Mouse (Mus musculus): ENCODE data around the gene Actc1.

The Actc1 gene

DNA sequence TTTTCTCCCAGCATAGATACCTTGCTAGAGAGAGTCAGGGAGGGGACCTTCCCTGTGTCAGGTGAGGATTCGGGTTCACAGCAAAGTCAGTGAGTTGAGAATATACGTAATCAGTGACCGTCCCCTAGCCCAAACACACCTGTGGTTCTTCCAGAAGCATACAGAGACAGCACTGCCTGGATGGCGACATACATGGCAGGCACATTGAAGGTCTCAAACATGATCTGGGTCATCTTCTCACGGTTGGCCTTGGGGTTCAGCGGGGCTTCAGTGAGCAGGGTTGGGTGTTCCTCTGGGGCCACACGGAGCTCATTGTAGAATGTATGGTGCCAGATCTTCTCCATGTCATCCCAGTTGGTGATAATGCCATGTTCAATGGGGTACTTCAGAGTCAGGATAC lies 3.2 kb downstream of the Actc1 start:
- in situ Hi-C loops (cut with MboI, MseI), result no loop called here

DNA sequence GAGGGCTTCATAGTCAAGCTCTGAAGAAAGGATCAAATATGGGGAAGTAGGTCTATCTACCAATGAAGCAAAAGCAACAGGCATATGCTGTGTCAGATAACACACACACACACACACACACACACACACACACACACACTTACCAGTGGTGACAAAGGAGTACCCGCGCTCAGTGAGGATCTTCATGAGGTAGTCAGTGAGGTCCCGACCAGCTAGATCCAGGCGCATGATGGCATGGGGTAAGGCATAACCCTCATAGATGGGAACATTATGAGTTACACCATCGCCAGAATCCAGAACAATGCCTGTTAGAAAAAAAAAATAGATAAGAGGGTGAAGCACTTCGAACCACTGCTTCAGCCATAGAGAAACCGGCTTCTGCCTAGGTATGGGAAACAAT lies 4.0 kb downstream of the Actc1 start:
- in situ Hi-C loops (cut with MboI, MseI), result no loop called here

GRCm38 (mm10) chr2:114047960-114048611 lies 5.3 kb downstream of the Actc1 start:
- in situ Hi-C loops (cut with MboI, MseI), result no loop called here

GRCm38 (mm10) chr2:114046151-114046664 lies 7.1 kb downstream of the Actc1 start:
- in situ Hi-C loops (cut with MboI, MseI), result no loop called here

- in situ Hi-C loops (cut with MboI, MseI), result no loop called here
These were observed 15.4 kb downstream of the Actc1 start for GRCm38 (mm10) chr2:114037926-114038325.

DNA sequence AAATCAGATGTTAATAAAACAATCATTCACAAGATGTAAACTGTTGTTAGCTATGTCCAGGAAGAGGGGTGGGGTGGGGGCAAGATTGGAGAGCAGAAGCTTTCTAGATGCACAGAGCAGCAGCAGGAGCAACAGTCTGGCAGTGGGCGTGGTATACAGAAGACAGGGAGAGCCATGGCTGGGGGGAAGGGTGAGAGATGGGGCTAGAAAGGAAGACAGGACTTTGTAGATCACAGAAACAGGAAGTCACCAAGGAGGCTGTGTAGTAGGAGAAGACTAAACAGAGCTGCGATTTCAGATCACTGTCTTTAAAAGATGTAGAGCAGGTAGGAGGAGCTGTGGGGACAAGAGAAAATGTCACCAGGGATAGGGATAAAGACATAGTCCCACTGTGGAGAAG lies 21.1 kb downstream of the Actc1 start:
- in situ Hi-C loops (cut with MboI, MseI), result no loop called here

GRCm38 (mm10) chr2:114023383-114023782 lies 30.0 kb downstream of the Actc1 start:
- in situ Hi-C loops (cut with MboI, MseI), result no loop called here

DNA sequence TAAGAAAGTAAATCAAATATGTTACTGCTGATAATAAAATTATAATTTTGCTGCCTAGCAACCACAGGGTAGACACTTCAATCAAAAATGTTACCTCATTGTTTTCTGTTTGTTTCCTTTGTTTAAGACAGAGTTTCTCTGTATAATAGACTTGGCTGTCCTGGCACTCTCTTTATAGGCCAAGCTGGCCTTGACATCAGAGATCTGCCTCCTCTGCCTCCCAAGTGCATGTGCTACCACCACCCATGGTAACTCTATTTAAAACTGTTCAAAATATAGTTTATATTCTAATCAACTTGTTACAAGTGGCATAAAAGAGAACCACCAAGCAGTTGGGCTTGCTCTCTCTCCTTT lies 33.2 kb downstream of the Actc1 start:
- in situ Hi-C loops (cut with MboI, MseI), result no loop called here

- in situ Hi-C loops (cut with MboI, MseI), result no loop called here
These were observed 33.7 kb downstream of the Actc1 start for GRCm38 (mm10) chr2:114019474-114020209.

- in situ Hi-C loops (cut with MboI, MseI), result no loop called here
These were observed 35.2 kb downstream of the Actc1 start for GRCm38 (mm10) chr2:114018136-114018535.

- in situ Hi-C loops (cut with MboI, MseI), result no loop called here
These were observed 38.5 kb downstream of the Actc1 start for GRCm38 (mm10) chr2:114014839-114015238.

DNA sequence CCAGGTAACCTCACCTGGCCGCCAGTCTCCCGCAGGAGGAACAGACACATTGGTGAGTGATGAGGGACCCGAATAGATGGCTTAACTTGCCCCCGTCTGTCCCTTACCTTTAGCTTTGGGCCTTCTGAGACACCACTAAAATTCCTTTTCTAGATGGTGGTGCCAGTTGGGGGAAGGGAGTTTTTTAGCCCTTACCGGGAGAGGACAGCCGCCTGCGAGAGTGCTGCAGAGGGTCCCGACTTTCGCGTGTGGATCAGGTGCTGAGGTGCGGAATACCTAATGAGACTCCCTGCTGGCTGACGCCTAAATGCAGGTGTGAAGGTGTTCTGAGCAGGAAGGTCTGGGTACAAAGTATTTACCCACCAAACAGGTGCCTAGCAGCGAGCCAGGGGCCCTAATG lies 39.5 kb downstream of the Actc1 start:
- in situ Hi-C loops (cut with MboI, MseI), result no loop called here

- in situ Hi-C loops (cut with MboI, MseI), result no loop called here
These were observed 40.0 kb downstream of the Actc1 start, which contains the start of gene Gjd2 for GRCm38 (mm10) chr2:114013295-114013771. Gjd2 (minus strand) TSS chr2:114013619.

DNA sequence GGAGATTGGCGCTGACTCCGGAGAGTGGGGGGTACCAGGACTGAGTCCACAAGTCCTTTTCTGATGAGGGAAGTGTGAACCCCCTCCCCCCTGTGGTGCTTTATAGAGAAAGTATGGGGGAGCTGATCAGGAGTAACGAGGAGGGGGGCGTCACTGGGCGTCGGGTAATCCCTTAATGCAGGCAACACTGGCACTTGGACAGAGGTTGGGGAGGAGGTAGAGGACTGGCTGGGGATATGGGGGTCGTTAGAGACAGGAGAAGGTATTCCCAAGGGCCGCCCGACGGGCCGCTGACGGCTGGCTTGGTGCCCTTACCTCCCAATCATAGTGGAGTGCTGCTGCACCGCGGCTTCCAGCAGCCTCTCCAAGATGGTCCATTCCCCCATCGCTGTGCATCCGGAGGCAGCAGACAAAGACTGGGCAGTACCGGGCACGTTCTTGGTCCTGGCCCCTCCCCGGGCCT lies 40.6 kb downstream of the Actc1 start:
- in situ Hi-C loops (cut with MboI, MseI), result no loop called here

- in situ Hi-C loops (cut with MboI, MseI), result no loop called here
These were observed 41.5 kb downstream of the Actc1 start for GRCm38 (mm10) chr2:114011838-114012237.

GRCm38 (mm10) chr2:114008321-114008720 lies 45.0 kb downstream of the Actc1 start:
- in situ Hi-C loops (cut with MboI, MseI), result loop anchor here in 1 of 2 experiments (10.0 kb wide), 1 partner anchor 1224 kb away; no protein-coding TSS in a partner anchor

- in situ Hi-C loops (cut with MboI, MseI), result no loop called here
These were observed 55.9 kb downstream of the Actc1 start for GRCm38 (mm10) chr2:113997484-113997883.

Measured in T-helper 17 cell (primary cell).